Mouse (Mus musculus) MEL (cell line): ENCODE data around the gene Nos1.

ENCODE experiments used
- CHD1 ChIP-seq: IDR thresholded peaks from 2 replicates; pipeline ENCODE4 v1.6.1; 2012; ENCODE audit warnings: low read depth, mild to moderate bottlenecking, inconsistent platforms, low read length, improper control_type of control experiment
- CTCF ChIP-seq, 3 experiments: IDR thresholded peaks in 2 of 3; conservative IDR thresholded peaks in 1 of 3; 2 replicates each; pipeline ENCODE4 v1.5.1; 2011 to 2012; ENCODE audit warnings: low read length in 3 of 3, low read depth in 2 of 3, mild to moderate bottlenecking in 2 of 3, improper control_type of control experiment in 1 of 3, inconsistent platforms in 1 of 3, mixed read lengths in 1 of 3, moderate library complexity in 1 of 3; ENCODE audit not compliant: control insufficient read depth in 1 of 3, insufficient read depth in 1 of 3, poor library complexity in 1 of 3, severe bottlenecking in 1 of 3
- MXI1 ChIP-seq: IDR thresholded peaks from 2 replicates; pipeline ENCODE4 v1.6.1; 2011; ENCODE audit warnings: mild to moderate bottlenecking, low read depth, low read length, improper control_type of control experiment
- POLR2A ChIP-seq, 2 experiments: IDR thresholded peaks; 2 replicates each; pipeline ENCODE4 v1.6.1; 2011 to 2012; ENCODE audit warnings: low read length in 2 of 2, mild to moderate bottlenecking in 2 of 2, control low read depth in 1 of 2, improper control_type of control experiment in 1 of 2, low read depth in 1 of 2, moderate library complexity in 1 of 2; ENCODE audit not compliant: control insufficient read depth in 1 of 2, insufficient read depth in 1 of 2, poor library complexity in 1 of 2

GRCm38 (mm10) chr5:117744654-117745178 is 36.1 kb upstream of the Nos1 start:
- no peak for TF ChIP-seq CHD1
- TF ChIP-seq CTCF (IDR thresholded peaks at IDR 0.05 in 2 of 3, conservative IDR thresholded peaks at IDR 0.05 in 1 of 3; ENCODE audit: control insufficient read depth in 1 of 3, insufficient read depth in 1 of 3, low read depth in 2 of 3, low read length in 3 of 3, poor library complexity in 1 of 3, severe bottlenecking in 1 of 3), result no peak
- no peak for TF ChIP-seq MXI1
- TF ChIP-seq POLR2A (IDR thresholded peaks at IDR 0.05; ENCODE audit: control insufficient read depth in 1 of 2, insufficient read depth in 1 of 2, low read depth in 1 of 2, low read length in 2 of 2, poor library complexity in 1 of 2), result no peak
